Mouse (Mus musculus): ENCODE data around the gene Olfr568.

GRCm38 (mm10) chr7:102916405-102916804, 39.5 kb downstream of the Olfr568 start:
- TF ChIP-seq CTCF (IDR thresholded peaks at IDR 0.05; ENCODE audit: extremely low read depth, insufficient read depth, insufficient read length, insufficient replicate concordance) (no peak), POLR2A (IDR thresholded peaks at IDR 0.05; ENCODE audit: low read depth, low read length) (no peak)

Measured in spleen, adult 2 months (tissue).